Mouse (Mus musculus): ENCODE results near the gene Tmem179b.

The Tmem179b gene

DNA sequence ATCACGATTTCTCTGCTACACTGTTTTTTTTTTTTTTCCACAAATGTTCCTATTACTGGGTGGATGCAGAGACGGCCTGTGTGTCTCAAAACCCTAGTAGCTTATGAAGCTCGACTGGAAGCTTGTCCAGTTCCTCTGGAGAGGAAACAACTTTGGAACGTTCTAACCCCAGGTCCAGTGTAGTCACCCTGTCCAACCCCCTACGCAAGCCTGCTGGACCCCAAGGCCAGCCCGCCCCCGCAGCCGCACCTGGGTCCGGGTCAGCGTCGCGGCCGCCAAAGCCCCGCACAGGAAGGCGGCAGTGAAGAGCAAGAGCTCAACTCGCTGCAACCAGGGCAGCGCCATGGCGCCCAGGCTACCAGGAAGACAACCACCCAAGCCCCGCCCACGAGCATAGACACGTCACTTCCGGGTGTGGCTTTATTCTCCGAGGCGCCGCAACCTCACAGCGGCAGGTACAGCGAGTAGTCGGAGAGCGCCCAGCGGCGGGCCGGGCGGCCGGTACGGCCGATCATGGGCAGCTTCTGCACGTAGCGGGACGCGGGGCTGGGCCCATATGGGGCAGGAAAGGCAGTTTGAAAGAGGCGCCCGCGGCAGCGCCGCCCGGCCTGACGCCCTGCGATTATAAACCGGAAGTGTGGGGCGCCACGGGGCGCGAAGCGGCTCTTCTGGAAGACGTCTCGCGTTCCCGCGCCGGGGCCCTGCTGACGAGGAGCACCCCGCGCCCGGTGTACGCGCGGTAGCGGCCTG, at the start of gene Tmem179b:
Gene Tmem179b, minus strand, starts transcription at position 382 of the 750 bp plus-strand sequence.
- DNase-seq (ENCODE audit: low read depth), result peak; percentile 99

DNA sequence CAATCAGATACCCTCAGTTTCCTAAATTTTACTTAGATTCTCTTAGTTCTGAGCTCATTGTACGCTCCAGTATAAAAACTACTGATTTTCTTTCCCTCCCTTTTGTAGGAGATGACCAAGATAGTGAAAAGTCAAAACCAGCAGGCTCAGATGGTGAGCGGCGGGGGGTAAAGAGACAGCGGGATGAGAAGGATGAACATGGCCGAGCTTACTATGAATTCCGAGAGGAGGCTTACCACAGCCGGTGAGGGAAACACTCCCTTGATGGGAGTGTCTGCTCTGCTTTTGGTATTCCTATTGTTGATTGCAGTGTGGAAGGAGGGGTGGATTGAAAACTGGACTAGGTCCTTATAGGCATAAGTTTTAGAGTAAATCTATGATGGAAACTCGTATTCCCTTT, 48.4 kb upstream of the Tmem179b start:
- DNase-seq (ENCODE audit: low read depth), result no peak

DNA sequence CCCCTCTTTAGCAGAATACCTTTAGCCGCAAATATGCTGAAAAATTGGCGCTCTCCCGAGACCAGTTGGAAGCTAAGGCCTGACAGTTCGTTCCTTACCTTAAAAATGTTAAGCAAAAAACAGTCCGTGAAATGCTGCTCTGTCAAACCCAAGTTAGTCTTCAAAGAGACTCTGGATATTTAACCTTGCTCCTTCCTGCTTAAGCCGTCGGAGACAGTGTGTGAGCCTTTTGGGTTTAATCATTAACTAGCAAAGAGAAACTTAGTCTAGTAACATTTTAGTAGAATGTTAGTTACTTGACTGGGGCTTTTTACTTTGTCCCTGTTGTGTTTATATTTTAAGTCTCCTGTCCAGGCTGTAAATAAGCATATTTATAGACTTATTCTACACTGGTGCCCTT, 46.9 kb upstream of the Tmem179b start:
- DNase-seq (ENCODE audit: low read depth), result no peak

DNA sequence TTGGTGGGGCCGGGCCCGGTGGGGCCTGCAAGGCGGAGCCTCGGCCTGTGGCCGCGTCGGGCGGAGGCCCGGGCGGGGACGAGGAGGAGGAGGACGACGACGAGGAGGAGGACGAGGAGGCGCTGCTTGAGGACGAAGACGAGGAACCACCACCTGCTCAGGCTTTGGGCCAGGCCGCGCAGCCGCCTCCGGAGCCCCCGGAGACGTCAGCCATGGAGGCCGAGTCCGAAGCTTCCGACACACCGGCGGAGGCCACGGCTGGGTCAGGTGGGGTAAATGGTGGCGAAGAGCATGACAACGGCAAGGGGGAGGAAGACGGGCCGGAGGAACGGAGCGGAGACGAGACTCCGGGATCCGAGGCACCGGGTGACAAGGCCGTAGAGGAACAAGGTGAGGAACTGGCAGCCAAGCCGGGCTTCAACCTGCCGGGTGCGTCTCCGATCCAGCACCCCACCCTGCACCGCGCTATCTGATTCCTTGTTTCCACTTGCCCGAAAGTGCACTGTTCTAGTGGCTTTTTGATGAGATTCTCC, 46.2 kb upstream of the Tmem179b start:
- no peak for DNase-seq (ENCODE audit: low read depth)

DNA sequence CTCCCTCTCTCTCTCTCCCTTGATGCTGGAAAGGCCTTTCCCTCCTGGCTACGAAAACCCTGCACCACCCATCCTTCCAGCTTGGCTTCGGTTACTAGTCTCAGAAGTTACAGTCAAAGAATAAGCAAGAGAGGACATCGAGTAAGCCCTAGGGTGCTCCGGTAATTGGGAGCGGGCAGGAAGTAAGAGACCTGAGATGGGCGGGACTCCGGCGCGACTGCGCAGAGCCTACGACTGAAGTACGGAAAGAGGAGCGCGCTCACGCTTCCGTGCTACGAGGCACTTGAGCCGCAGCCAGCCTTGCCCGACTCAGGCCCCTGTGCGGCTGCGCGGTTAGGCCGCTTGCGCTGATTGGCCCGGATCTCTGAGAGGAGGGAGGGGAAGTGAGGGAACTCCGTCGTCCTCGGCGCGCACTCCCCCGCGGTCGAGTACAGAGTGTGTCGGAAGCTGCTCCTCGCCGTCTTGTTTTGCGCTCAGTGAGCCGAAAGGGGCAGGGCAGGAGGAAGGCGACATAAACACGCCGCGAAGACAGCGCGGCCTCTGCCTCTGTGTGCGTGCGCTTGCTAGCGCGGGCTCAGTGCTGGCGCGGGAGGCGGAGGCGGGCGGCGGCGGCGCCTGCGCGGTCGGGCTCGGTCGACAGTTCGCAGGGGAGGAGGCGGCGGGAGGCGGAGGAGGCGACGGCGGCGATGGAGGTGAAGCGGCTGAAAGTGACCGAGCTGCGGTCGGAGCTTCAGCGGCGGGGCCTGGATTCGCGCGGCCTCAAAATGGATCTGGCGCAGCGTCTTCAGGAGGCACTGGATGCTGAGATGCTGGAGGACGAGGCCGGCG, 45.5 kb upstream of the Tmem179b start, which contains the start of gene Hnrnpul2:
Gene Hnrnpul2, plus strand, starts transcription at position 415 of the 828 bp plus-strand sequence.
- DNase-seq (ENCODE audit: low read depth), result peak; percentile 99

DNA sequence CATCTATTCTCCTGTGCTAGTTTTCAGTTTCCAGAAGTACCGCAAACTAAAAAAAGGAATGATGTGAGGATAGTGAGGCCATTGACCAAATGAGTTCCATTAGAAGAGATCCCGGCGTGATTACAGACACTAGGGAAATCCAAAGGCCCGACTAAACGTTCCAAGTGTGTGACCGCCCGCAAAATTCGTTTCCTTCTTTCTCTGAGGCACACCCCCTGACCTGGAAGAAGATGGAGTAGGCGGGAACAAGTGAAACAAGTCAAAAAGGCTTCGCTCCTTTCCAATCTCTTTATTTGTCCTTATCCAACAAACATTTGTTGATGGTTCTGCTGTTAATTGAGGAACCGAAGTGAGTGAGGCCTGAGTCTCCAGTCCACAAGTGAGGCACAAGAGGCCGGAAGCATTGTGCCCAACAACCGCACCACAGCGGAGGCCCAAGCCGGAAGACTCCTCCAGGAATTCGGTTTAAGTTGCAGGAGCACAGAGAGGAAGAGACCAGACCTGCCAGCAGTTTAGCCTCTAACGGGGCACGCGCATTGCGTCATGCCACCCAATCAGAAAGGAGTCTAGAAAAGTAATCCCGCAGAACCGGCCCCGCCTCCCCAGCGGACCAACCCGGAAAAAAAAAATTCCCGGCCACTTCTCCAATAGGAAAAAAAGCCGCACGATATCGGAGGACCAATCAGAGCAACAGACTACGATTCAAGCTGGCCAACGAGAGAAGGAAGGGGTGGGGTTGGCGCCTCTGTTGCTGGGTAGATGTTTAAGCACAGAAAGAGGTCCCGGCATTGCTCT, 44.7 kb upstream of the Tmem179b start, which contains the start of gene Ttc9c:
Gene Ttc9c, minus strand, starts transcription at position 533 of the 795 bp plus-strand sequence.
- DNase-seq (ENCODE audit: low read depth), result peak; percentile 97

DNA sequence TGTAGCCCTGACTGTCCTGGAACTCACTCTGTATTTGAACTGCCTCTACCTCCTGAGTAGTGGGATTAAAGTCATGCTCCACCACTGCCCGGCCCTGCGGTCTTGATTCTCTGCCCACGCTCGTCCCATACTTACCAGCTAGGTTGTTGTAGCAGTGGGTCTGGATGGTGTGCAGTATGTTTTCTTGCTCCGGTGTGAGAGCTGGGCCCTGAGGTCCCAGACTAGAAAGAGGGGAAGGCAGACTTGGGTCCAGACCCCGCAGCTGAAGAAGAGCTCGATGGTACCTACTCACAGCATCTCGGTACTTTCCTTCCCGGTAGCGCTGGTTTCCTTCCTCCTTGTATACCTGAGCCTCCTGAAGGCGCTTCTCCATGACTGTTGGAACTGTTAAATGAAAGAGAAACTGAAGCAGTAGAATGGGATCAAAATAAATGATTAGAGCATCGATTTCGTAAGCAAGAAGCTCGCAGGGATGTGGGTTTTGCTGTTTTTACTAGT, 44.1 kb upstream of the Tmem179b start:
- DNase-seq (ENCODE audit: low read depth), result no peak

DNA sequence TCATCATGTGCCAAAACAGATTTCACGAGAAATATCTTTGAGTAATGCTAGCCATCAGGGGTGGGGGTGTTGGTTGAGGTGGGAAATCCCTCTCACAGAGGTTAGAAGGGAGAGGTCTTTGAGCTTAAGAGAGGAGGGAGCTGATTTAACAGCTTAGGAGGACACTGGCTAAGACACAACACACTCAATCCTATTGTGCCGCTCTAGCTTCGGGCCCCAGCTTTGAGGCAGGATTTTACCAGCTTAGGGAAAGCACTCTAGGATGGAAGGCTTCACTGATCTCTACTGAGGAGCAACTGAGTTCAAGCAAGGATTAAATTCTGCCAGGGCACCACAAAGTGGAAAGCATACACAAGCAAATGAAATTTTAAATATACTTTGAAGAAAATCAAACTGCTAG, 42.7 kb upstream of the Tmem179b start:
- no peak for DNase-seq (ENCODE audit: low read depth)

DNA sequence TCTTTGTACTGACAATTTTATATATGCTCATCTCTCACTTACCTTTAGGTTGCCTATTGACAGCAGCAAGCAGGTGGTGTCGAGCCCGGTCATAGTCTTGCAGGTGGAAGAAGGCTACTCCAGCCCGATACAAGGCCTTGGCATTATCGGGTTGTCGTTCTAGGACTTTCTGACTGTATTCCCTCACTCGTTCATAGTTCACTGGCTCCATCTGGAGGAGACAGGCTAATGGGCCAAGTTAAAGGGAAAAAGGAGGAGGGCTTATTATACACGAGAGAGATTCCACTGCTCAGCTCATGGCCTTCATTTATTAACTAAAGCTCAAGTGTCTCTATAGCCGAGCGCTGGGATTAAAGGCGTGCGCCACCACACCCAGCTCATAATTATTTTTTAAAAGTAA, 41.5 kb upstream of the Tmem179b start:
- no peak for DNase-seq (ENCODE audit: low read depth)

DNA sequence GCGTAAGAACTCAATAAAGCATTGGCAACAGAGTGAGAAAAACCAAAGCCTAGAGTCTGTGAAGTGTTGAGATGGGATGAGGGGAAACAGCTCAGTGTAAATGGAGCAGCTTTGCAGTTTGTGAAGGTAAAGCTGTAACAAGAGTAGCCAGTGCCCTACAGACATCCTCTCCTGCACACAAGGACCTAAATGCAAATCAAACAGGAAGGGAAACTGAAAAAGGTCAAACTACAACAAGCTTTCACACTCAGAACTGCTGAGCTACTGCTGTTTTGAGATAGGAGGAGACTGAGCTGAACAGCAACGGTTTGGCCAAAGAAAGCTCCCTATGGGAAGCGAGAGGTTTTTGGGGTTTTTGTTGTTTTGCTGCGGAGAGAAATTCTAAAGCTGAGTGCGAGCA, 32.5 kb upstream of the Tmem179b start:
- peak; percentile 48 for DNase-seq (ENCODE audit: low read depth)

DNA sequence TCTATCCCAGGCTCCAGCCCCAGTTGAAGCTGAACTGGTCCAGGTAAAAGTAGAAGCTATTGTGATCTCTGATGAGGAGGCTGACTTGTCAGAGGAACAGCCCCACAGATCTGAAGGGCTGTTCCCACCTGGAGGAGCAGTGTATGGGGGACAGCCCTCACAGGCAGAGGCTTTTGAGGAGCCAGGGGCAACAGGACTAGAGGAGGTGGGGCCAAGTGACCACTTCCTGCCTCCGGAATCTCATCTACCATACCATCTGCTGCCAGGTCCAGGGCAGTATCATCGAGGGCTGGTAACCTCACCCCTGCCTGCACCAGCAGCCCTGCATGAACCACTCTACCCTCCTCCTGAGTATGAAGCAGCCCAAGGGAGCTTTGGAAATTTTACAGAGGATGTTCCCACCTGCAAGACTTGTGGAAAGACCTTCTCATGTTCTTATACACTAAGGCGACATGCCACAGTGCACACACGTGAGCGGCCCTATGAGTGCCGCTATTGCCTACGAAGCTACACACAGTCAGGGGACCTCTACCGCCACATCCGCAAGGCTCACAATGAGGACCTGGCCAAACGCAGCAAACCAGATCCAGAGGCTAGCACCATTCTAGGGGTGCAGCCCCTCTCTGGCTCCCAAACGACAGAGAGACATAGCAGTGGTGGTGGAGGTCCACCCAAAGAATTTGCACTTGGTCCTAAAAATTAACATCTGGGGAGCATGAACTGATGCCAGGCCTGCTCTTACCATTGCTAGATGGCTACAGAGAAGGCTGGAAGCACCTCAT, 29.8 kb upstream of the Tmem179b start:
- no peak for DNase-seq (ENCODE audit: low read depth)

DNA sequence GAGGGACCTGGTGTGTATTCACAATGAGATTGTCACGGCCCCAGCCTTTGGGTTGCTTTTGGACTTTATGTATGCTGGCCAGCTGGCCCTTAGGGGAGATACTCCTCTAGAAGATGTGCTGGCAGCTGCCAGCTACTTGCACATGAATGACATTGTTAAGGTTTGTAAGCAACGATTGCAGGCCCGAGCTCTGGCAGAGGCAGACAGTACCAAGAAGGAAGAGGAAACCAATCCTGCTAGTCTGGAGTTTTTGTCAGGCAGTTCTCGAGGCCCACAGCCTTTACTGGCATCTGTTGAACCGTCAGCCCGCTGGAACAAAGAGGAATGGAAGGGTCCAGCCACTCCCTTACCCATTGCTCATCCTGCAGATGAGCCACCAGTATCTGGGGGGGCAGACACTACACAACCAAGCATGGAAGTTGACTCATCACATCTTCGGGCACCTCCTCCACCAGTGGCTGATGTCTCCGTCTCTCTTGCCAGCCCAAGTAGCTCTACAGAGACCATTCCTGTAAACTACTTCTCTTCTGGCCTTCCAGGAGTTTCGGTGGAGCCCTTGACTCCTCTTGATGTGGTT, 29.0 kb upstream of the Tmem179b start:
- DNase-seq (ENCODE audit: low read depth), result no peak

DNA sequence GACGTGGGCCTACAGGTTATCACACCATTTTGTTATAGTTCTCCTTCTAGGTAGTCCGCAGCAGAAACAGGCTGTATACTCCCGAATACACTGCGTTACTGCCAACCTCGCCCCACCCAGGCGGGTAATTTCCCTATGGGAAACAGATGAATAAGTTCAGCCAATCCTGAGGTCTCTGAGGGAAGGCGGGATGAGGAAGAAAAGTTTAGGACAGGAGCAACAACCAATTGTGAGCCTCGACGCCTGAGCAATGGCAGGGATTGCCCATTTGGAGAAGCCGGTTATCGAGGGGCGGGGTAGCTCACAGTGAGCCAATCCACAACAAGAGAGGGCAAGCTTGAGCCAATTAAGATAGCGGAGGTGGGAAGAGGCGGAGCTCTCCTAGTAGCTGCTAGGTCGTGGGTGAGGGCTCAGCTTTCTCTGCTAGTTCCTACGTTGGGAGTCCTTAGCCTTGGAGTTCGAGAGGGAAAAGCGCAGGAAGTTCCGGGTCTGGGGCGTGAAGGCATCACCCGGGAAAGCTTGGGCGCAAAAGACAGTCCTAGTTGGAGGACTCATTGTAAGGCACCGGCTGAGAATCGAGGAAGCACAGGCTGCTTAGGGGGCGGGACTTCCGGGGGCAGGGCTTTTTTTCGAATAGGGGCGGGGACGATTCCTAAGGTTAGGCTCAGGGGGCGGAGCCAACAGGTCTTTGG, 28.0 kb upstream of the Tmem179b start, which contains the start of gene Zbtb3:
Gene Zbtb3, plus strand, starts transcription at position 426 of the 692 bp plus-strand sequence.
- peak; percentile 98 for DNase-seq (ENCODE audit: low read depth)

DNA sequence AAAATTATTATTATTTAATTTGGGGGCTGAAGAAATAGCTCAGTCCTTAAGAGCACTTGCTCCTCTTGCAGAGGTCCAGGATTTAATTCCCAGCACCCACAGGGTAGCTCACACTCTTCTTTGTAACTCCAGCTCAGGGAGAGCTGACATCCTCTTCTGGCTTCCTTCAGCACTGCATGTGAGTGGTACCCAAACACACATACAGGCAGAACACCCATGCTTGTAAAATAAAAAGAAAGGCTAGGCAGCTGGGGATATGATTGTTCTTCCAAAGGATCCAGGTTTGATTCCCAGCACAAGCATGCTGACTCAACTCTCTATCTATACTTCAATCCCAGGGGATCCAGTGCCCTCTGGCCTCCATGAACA, 24.7 kb upstream of the Tmem179b start:
- no peak for DNase-seq (ENCODE audit: low read depth)

DNA sequence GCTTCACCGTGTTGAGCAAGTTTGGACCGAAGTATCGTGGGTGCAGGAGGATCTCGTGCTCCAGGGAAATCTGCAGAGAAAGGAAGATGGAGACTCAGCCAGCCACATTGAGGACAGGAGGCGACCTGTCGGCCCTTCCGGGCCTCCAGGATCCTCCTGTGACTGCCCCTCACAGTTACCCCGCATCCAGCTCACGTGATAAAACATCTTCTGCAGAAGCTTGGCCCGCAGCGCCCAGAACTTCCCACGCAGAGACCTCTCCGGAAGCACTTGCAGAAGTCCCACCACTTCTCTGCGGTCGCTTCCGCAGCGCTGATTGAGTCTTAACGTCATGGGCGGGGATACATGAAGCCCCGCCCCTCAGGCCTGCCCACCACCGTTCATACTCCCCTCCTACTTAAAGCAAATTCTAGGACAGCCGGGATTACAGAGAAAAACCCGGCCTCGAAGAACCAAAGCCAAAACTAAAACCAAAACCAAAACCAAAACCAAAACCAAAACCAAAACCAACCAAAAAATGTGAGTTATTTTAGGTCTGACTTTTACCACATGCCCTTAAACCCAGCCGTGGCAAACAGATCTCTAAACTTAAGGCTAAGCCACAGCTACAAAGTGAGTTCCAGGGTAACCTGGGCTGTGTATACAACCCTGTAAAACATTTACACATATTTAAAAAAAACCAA, 24.1 kb upstream of the Tmem179b start, which contains the start of gene Polr2g:
Gene Polr2g, minus strand, starts transcription at position 314 of the 683 bp plus-strand sequence.
- DNase-seq (ENCODE audit: low read depth), result peak; percentile 96

DNA sequence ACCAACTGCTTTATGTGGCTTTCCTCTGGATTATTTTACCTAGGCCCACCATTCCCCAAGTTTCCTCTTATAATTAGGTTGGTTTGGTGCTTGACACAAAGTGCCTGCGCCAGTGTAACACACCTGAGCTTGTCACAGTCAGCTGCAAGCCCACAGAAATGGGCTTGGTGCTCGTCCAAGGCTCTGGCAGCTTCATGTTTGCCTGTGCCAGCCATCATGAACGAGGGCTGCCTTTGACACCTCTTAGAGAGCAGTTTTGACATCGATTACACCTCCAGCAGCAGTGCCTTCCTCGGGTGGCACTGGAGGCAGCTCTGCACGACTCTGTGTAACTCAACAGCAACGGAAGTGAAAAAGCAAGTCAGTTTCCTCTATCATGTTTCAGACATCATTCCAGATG, 15.9 kb upstream of the Tmem179b start:
- no peak for DNase-seq (ENCODE audit: low read depth)

DNA sequence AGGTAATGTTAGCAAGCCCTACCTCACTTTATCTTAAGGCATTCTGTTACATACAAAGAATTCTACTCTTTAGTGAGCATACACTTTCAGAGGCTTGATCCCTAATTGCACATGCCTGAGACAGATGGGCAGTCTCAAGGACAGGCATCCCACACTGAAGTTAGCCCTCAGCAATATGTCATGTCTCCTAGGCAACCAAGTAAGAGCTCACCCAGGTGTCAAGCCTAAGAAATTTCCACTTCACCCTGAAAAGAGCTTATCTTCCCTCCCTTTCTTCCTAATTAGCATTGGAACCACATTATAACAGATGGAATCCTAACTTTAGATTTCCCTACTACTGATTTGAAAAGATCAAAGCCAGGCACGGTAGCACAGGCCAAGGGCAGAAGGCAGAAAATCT, 14.9 kb upstream of the Tmem179b start:
- no peak for DNase-seq (ENCODE audit: low read depth)

DNA sequence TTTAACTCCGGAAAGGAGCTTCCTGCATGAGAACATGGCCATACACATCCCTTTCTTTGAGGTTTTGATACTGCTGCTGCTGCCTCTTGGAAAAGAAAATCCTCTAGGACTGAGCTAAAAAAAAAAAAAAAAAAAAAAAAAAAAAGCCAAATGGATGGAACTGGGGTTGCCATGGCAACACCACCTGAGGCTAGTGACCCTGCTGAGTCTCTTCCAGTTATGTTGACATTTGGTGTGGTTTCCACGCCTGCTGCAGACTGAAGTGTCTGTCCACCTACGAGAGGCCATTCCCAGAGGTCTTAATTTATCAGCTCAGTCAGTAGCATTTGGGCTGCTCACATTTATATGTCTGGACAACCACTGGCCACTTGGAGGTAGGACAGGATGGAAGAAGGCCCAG, 14.3 kb upstream of the Tmem179b start:
- no peak for DNase-seq (ENCODE audit: low read depth)

Data from induced T-regulatory cell, adult 2 months (primary cell).